Mouse (Mus musculus): Measurements from ENCODE around the gene Pipox. TPM values are rescaled to one million over a fixed set of nuclear protein-coding genes. Genes with fewer than 3 reads are reported as not detected.

Pipox gene
- polyA plus RNA-seq (2017; shearing (Covaris generic)): 1.2 TPM

DNA sequence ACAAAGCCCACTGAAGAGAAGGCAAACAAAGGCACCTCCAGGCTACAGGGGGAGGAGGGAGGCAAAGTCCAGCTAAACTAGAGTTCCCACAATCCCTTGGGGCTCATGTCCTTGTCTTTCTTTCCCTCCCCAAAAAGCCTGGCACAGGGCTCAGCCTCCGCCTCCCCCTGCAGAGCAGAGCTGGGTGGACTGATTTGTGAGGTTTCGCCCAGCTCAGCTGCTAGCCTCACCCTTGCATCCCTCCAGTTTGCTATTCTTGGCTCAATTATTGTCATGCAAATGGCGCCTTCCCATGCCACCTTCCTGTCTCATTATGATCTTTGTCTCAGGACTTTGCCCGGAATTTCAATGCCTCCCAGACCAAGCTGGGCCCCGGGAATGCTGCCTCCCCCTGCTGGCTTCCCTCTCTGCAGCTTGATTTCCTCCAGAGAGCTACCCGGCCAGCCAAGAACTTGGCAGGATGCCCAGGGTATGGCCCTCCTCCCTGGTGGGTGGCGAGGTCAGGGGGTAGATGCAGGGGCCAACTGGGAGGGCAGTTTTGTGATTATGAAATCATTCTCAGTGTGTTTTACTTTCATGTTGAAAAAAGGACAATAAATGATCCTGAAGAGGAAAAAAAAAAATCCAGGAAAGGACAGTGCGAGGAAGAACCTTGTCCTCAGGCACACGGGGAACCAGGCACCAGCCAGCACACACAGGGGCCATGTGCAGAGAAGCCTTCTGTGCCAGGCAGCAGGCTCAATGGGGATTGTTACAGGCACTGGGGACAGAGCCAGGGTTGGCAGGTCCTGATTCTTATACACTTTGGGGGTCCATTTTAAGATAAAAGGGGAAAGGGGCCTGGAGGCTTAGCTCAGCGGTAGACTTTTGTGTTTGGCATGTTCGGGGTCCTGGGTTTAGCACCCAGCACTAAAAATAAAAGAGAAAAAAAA, at the start of gene Pipox:
TSS of gene Pipox (minus strand) at position 310 of the 932 bp plus-strand sequence.

GRCm38 (mm10) chr11:77930751-77931540, 37.0 kb upstream of the Pipox start, which contains the start of gene Sez6:
Gene Sez6 (plus strand): TSS chr11:77930800.

Other genes with a start within 250 kb of the Pipox start
- gene Nufip2, start 207.9 kb downstream of the Pipox start, polyA plus RNA-seq (2017; shearing (Covaris generic)): 49.7 TPM
- gene Cryba1, start 168.8 kb downstream of the Pipox start, polyA plus RNA-seq (2017; shearing (Covaris generic)): 0.17 TPM
- 63.1 TPM for gene Myo18a, start 130.8 kb downstream of the Pipox start, polyA plus RNA-seq (2017; shearing (Covaris generic))
- 0.41 TPM for gene Gm10277, start 106.3 kb downstream of the Pipox start, polyA plus RNA-seq (2017; shearing (Covaris generic))
- gene Sez6, start 36.7 kb upstream of the Pipox start, polyA plus RNA-seq (2017; shearing (Covaris generic)): not detected
- 55.7 TPM for gene Phf12, start 88.7 kb upstream of the Pipox start, polyA plus RNA-seq (2017; shearing (Covaris generic))
- gene Dhrs13, start 138.2 kb upstream of the Pipox start, polyA plus RNA-seq (2017; shearing (Covaris generic)): 4.3 TPM
- gene Flot2, start 143.8 kb upstream of the Pipox start, polyA plus RNA-seq (2017; shearing (Covaris generic)): 48.0 TPM
- 35.7 TPM for gene Eral1, start 186.3 kb upstream of the Pipox start, polyA plus RNA-seq (2017; shearing (Covaris generic))
- gene Fam222b, start 200.6 kb upstream of the Pipox start, polyA plus RNA-seq (2017; shearing (Covaris generic)): 19.3 TPM

Measured in CD4-positive, CD25-positive, alpha-beta regulatory T cell (primary cell).